ENCODE assay signal across 18 mouse cellular contexts in the genomic region with DNA sequence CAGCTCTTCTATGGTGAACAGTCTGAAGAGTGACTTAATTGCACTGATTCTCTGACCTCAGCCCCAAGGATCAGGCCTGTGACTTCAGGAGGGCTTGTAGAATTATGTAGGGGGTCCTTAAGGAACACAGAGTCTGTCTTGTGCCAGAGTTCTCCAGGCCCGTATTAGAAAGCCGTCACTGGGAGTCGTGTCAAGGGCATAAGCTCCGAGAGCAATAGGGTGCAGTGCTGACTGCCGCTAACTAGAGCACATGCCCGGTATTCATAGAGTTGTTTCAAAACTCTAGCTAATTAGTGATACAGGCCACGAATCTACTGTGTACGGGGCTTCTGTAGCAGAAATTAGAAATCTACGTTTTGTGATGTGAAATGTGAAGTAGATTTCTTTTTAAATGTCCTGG.
DNase-seq lines count a peak whose midpoint lies in the region; ATAC-seq lines count a peak whose summit lies in the region.
"Had no signal": no experiment of that assay in that cellular context is flagged by ENCODE, and none has a peak within 500 bp of the region (broad histone marks: within the 10 kb centered on the region; RNA-seq: fewer than 3 reads in every experiment).

No protein-coding gene starts in this region.

- H3K4me2 ChIP-seq in heart, embryonic 12.5 days: no peak overlapping the region
- H3K4me2 ChIP-seq in forebrain, embryonic 13.5 days: no peak overlapping the region
- H3K4me2 ChIP-seq in hindbrain, embryonic 16.5 days (ENCODE audit: low read length): no peak overlapping the region
- no peak overlapping the region for H3K4me2 ChIP-seq in neural tube, embryonic 13.5 days
- H3K4me2 ChIP-seq: embryonic facial prominence, embryonic 15.5 days; liver, embryonic 11.5 days; lung, embryonic 14.5 days had no signal

- no peak overlapping the region for H3K27ac ChIP-seq in heart, embryonic 10.5 days
- no peak overlapping the region for H3K27ac ChIP-seq in heart, embryonic 12.5 days (ENCODE audit: poor library complexity, severe bottlenecking)
- peak overlapping the region; percentile 46 for H3K27ac ChIP-seq in forebrain, embryonic 13.5 days
- peak overlapping the region; percentile 57 for H3K27ac ChIP-seq in hindbrain, embryonic 16.5 days (ENCODE audit: low read depth, low read length)
- peak overlapping the region; percentile 71 for H3K27ac ChIP-seq in neural tube, embryonic 13.5 days (replicated peaks)
- H3K27ac ChIP-seq: embryonic facial prominence, embryonic 15.5 days; heart, adult 2 months had no signal

- H3K36me3 ChIP-seq in heart, embryonic 10.5 days: no peaks in the 10 kb centered on the region
- no peaks in the 10 kb centered on the region for H3K36me3 ChIP-seq in heart, embryonic 12.5 days
- no peaks in the 10 kb centered on the region for H3K36me3 ChIP-seq in forebrain, embryonic 13.5 days (ENCODE audit: poor library complexity, severe bottlenecking)
- no peaks in the 10 kb centered on the region for H3K36me3 ChIP-seq in hindbrain, embryonic 16.5 days (ENCODE audit: control insufficient read depth, insufficient read depth, low read length)
- no peaks in the 10 kb centered on the region for H3K36me3 ChIP-seq in neural tube, embryonic 13.5 days
- H3K36me3 ChIP-seq: embryonic facial prominence, embryonic 15.5 days had no signal

- DNase-seq in heart, embryonic 10.5 days (ENCODE audit: low spot score): peak; percentile 3
- DNase-seq in thymus, postnatal 10 days (ENCODE audit: low spot score in 2 of 2): no peak
- no peak for DNase-seq in thymus, postnatal 36 days
- DNase-seq: heart, adult 2 months; heart, postnatal 10 days; kidney, adult 9 months; kidney, postnatal 36 days; lung, embryonic 14.5 days; right cerebral cortex, postnatal 25 days; thymus, postnatal 14 days had no signal

- no peak for ATAC-seq in heart, embryonic 12.5 days (ENCODE audit: insufficient number of reproducible peaks, low FRiP score)
- peak; percentile 50; the same call in 1 of the 2 replicates for ATAC-seq in forebrain, embryonic 13.5 days
- no peak for ATAC-seq in hindbrain, embryonic 16.5 days
- ATAC-seq in neural tube, embryonic 13.5 days (ENCODE audit: low read depth): no peak

- no peaks in the 10 kb centered on the region for H3K9me3 ChIP-seq in heart, embryonic 10.5 days
- H3K9me3 ChIP-seq in heart, embryonic 12.5 days (replicated peaks): peaks cover 6% of the 10 kb centered on the region; the same call in 1 of the 2 replicates
- no peaks in the 10 kb centered on the region for H3K9me3 ChIP-seq in forebrain, embryonic 13.5 days (replicated peaks)
- H3K9me3 ChIP-seq in hindbrain, embryonic 16.5 days (ENCODE audit: control insufficient read depth, low read length): no peaks in the 10 kb centered on the region
- H3K9me3 ChIP-seq in neural tube, embryonic 13.5 days: peaks cover 5% of the 10 kb centered on the region; the same call in 1 of the 2 replicates

- H3K4me3 ChIP-seq in heart, embryonic 10.5 days: no peak overlapping the region
- no peak overlapping the region for H3K4me3 ChIP-seq in heart, embryonic 12.5 days
- no peak overlapping the region for H3K4me3 ChIP-seq in forebrain, embryonic 13.5 days
- H3K4me3 ChIP-seq in hindbrain, embryonic 16.5 days (ENCODE audit: low read length): no peak overlapping the region
- H3K4me3 ChIP-seq in neural tube, embryonic 13.5 days: no peak overlapping the region
- H3K4me3 ChIP-seq: embryonic facial prominence, embryonic 15.5 days; heart, adult 2 months; myocyte had no signal

- H3K9ac ChIP-seq in heart, embryonic 12.5 days: no peak overlapping the region
- H3K9ac ChIP-seq in forebrain, embryonic 13.5 days: no peak overlapping the region
- H3K9ac ChIP-seq in hindbrain, embryonic 16.5 days (ENCODE audit: low read depth, low read length): no peak overlapping the region
- H3K9ac ChIP-seq in neural tube, embryonic 13.5 days: no peak overlapping the region
- H3K9ac ChIP-seq: embryonic facial prominence, embryonic 15.5 days; lung, embryonic 14.5 days had no signal

- WGBS in heart, embryonic 10.5 days: 83% methylated on average over 9 of the region's 9 CpGs
- 85% methylated on average over 9 of the region's 9 CpGs for WGBS in heart, embryonic 12.5 days
- 31% methylated on average over 9 of the region's 9 CpGs for WGBS in forebrain, embryonic 13.5 days
- 69% methylated on average over 9 of the region's 9 CpGs for WGBS in hindbrain, embryonic 16.5 days
- 83% methylated on average over 9 of the region's 9 CpGs for WGBS in neural tube, embryonic 13.5 days

- no peaks in the 10 kb centered on the region for H3K4me1 ChIP-seq in heart, embryonic 10.5 days
- H3K4me1 ChIP-seq in heart, embryonic 12.5 days (replicated peaks): peaks cover 8% of the 10 kb centered on the region; the same call in 1 of the 2 replicates
- peaks cover 26% of the 10 kb centered on the region for H3K4me1 ChIP-seq in forebrain, embryonic 13.5 days
- H3K4me1 ChIP-seq in hindbrain, embryonic 16.5 days (ENCODE audit: control insufficient read depth, insufficient read depth, low read depth, low read length): peaks cover 7% of the 10 kb centered on the region
- peaks cover 16% of the 10 kb centered on the region for H3K4me1 ChIP-seq in neural tube, embryonic 13.5 days (replicated peaks)
- H3K4me1 ChIP-seq: embryonic facial prominence, embryonic 15.5 days had no signal

- 0 out of 2 replicates have a peak, but pooled peaks cover 2% of the 10 kb centered on the region for H3K27me3 ChIP-seq in heart, embryonic 10.5 days (ENCODE audit: insufficient read depth, poor library complexity, severe bottlenecking)
- H3K27me3 ChIP-seq in heart, embryonic 12.5 days (replicated peaks): no peaks in the 10 kb centered on the region
- 0 out of 2 replicates have a peak, but pooled peaks cover under 1% of the 10 kb centered on the region for H3K27me3 ChIP-seq in forebrain, embryonic 13.5 days
- no peaks in the 10 kb centered on the region for H3K27me3 ChIP-seq in hindbrain, embryonic 16.5 days (replicated peaks; ENCODE audit: control insufficient read depth, insufficient read depth, low read length)
- no peaks in the 10 kb centered on the region for H3K27me3 ChIP-seq in neural tube, embryonic 13.5 days
- H3K27me3 ChIP-seq: CH12.LX; embryonic facial prominence, embryonic 15.5 days had no signal

Comparison
In these comparisons a context has a peak if more than half of its experiments do, and no peak if none do; other contexts are left out.
1. H3K27ac ChIP-seq: peak in forebrain, embryonic 13.5 days (single experiment), hindbrain, embryonic 16.5 days (single experiment) and neural tube, embryonic 13.5 days (single experiment); none in heart, embryonic 10.5 days (single experiment) and heart, embryonic 12.5 days (single experiment).